Mouse (Mus musculus): ENCODE measurements at regions not wholly inside any gene's neighbourhood (a gene's known extent, or its start where the extent isn't known, plus 50 kb on each side); places are given as distances from the start of the nearest gene placed in this dataset.

DNA sequence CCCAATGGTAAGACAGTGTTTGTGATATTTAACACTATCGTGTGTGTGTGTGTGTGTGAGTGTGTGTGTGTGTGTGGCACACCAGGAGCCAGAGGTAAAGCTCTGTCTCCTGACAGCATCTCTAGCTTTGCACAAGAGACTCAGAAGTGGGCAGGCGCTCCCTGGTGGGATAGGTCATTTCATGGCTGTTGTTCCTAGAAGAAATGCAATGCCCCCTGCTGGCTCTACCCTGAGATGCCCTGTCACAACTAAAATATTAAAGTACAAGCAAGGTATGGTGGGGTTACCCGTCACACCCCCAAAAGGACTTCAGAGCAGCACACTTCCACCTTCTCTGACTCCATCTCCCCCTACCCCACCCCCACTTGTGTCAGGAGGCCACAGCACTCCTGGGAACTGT is 207.2 kb downstream of the Rpap3 start:
- Histone ChIP-seq H3K4me1 (replicated peaks) (0 out of 2 replicates have a peak, but pooled peaks cover 3% of the 10 kb centered on the region), H3K9ac (no peak overlapping the region), H3K27ac (replicated peaks) (no peak overlapping the region), H3K4me2 (no peak overlapping the region), H3K36me3 (no peaks in the 10 kb centered on the region), H3K27me3 (no peaks in the 10 kb centered on the region), H3K9me3 (no peaks in the 10 kb centered on the region), H3K4me3 (no peak overlapping the region)
- 89% methylated on average over 3 of the region's 3 CpGs for WGBS
- no peak for ATAC-seq (ENCODE audit: low FRiP score, low read depth)

- Histone ChIP-seq H3K36me3 (no peaks in the 10 kb centered on the region), H3K27ac (replicated peaks) (no peak overlapping the region), H3K4me3 (no peak overlapping the region), H3K4me1 (replicated peaks) (no peaks in the 10 kb centered on the region), H3K9ac (no peak overlapping the region), H3K4me2 (no peak overlapping the region), H3K27me3 (no peaks in the 10 kb centered on the region), H3K9me3 (no peaks in the 10 kb centered on the region)
- WGBS = 93% methylated on average over 3 of the region's 3 CpGs
- ATAC-seq (ENCODE audit: low FRiP score, low read depth) = no peak
These were observed 209.6 kb downstream of the Rpap3 start for GRCm38 (mm10) chr15:97496026-97496425.

DNA sequence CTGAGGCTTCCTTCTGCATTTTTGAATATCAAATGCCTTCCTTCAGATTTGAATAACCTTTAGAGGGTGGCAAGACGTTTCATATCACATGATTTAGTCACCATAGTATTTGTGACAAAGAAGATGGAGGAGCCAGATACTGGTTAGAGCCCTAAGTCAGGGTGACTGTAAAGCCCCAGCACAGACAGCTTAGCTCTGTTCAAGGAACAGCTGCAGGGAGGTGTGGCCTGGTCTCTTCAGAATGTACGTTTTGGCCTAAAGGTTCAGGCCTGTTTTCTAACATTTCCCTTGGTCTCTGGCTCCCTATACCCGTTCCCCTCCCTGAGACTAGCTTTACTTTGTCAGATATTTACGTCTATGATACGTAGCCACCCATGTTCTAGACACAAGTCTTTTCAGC is 212.3 kb downstream of the Rpap3 start:
- 89% methylated on average over 5 of the region's 5 CpGs for WGBS
- no peaks in the 10 kb centered on the region for H3K4me1 ChIP-seq (replicated peaks)
- no peak overlapping the region for H3K27ac ChIP-seq (replicated peaks)
- no peak overlapping the region for H3K4me3 ChIP-seq
- no peaks in the 10 kb centered on the region for H3K36me3 ChIP-seq
- H3K27me3 ChIP-seq = no peaks in the 10 kb centered on the region
- no peak overlapping the region for H3K9ac ChIP-seq
- no peaks in the 10 kb centered on the region for H3K9me3 ChIP-seq
- ATAC-seq (ENCODE audit: low FRiP score, low read depth) = no peak
- no peak overlapping the region for H3K4me2 ChIP-seq

- H3K4me2 ChIP-seq = no peak overlapping the region
- H3K36me3 ChIP-seq = no peaks in the 10 kb centered on the region
- no peak overlapping the region for H3K4me3 ChIP-seq
- H3K27me3 ChIP-seq = no peaks in the 10 kb centered on the region
- ATAC-seq (ENCODE audit: low FRiP score, low read depth) = no peak
- H3K9ac ChIP-seq = no peak overlapping the region
- 74% methylated on average over 7 of the region's 7 CpGs for WGBS
- H3K27ac ChIP-seq (replicated peaks) = no peak overlapping the region
- no peaks in the 10 kb centered on the region for H3K9me3 ChIP-seq
- H3K4me1 ChIP-seq (replicated peaks) = no peaks in the 10 kb centered on the region
These were observed 213.8 kb downstream of the Rpap3 start for GRCm38 (mm10) chr15:97491796-97492195.

- ATAC-seq (ENCODE audit: low FRiP score, low read depth) = no peak
- no peak overlapping the region for H3K4me3 ChIP-seq
- WGBS = 95% methylated on average over 2 of the region's 2 CpGs
- no peak overlapping the region for H3K4me2 ChIP-seq
- no peaks in the 10 kb centered on the region for H3K9me3 ChIP-seq
- no peak overlapping the region for H3K27ac ChIP-seq (replicated peaks)
- H3K36me3 ChIP-seq = no peaks in the 10 kb centered on the region
- no peaks in the 10 kb centered on the region for H3K27me3 ChIP-seq
- no peaks in the 10 kb centered on the region for H3K4me1 ChIP-seq (replicated peaks)
- no peak overlapping the region for H3K9ac ChIP-seq
These were observed 218.2 kb downstream of the Rpap3 start for GRCm38 (mm10) chr15:97487425-97487824.

- H3K4me1 ChIP-seq (replicated peaks) = no peaks in the 10 kb centered on the region
- no peaks in the 10 kb centered on the region for H3K27me3 ChIP-seq
- 87% methylated on average over 15 of the region's 15 CpGs for whole genome bisulfite sequencing
- H3K27ac ChIP-seq (replicated peaks) = no peak overlapping the region
- H3K36me3 ChIP-seq = no peaks in the 10 kb centered on the region
- H3K4me3 ChIP-seq = no peak overlapping the region
- H3K9ac ChIP-seq = no peak overlapping the region
- ATAC-seq (ENCODE audit: low FRiP score, low read depth) = no peak
- H3K9me3 ChIP-seq = no peaks in the 10 kb centered on the region
- H3K4me2 ChIP-seq = no peak overlapping the region
These were observed 225.1 kb upstream of the Amigo2 start for GRCm38 (mm10) chr15:97471986-97472779.

DNA sequence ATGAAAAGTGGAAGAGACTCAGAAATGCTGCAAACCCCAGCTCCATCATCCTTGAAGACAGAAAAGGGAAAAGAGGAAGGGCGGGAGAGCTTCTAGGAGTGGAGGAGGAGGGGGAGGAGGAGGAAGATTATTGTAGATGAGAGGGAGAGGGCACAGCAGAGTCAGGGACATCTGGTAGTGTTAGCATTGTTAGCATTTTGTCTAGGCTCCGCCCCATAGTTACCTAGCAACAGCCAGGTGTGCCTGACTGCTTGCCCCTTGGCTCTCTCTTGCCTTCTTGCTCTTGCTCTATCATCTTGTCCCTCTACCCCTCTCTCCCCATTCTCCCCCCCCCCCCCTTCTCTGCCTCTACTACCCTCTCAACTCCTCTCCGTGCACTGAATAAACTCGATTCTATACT is 224.4 kb upstream of the Amigo2 start:
- H3K27me3 ChIP-seq = no peaks in the 10 kb centered on the region
- H3K27ac ChIP-seq (replicated peaks) = no peak overlapping the region
- no peak for ATAC-seq (ENCODE audit: low FRiP score, low read depth)
- H3K9me3 ChIP-seq = no peaks in the 10 kb centered on the region
- H3K4me2 ChIP-seq = no peak overlapping the region
- 87% methylated on average over 4 of the region's 4 CpGs for WGBS
- no peak overlapping the region for H3K9ac ChIP-seq
- H3K4me3 ChIP-seq = no peak overlapping the region
- no peaks in the 10 kb centered on the region for H3K4me1 ChIP-seq (replicated peaks)
- no peaks in the 10 kb centered on the region for H3K36me3 ChIP-seq

- Histone ChIP-seq H3K9ac (no peak overlapping the region), H3K27me3 (no peaks in the 10 kb centered on the region), H3K27ac (replicated peaks) (no peak overlapping the region), H3K9me3 (no peaks in the 10 kb centered on the region), H3K36me3 (no peaks in the 10 kb centered on the region), H3K4me3 (no peak overlapping the region), H3K4me2 (no peak overlapping the region), H3K4me1 (replicated peaks) (no peaks in the 10 kb centered on the region)
- 83% methylated on average over 19 of the region's 19 CpGs for WGBS
- ATAC-seq (ENCODE audit: low FRiP score, low read depth) = no peak
These were observed 222.7 kb upstream of the Amigo2 start for GRCm38 (mm10) chr15:97469684-97470344.

DNA sequence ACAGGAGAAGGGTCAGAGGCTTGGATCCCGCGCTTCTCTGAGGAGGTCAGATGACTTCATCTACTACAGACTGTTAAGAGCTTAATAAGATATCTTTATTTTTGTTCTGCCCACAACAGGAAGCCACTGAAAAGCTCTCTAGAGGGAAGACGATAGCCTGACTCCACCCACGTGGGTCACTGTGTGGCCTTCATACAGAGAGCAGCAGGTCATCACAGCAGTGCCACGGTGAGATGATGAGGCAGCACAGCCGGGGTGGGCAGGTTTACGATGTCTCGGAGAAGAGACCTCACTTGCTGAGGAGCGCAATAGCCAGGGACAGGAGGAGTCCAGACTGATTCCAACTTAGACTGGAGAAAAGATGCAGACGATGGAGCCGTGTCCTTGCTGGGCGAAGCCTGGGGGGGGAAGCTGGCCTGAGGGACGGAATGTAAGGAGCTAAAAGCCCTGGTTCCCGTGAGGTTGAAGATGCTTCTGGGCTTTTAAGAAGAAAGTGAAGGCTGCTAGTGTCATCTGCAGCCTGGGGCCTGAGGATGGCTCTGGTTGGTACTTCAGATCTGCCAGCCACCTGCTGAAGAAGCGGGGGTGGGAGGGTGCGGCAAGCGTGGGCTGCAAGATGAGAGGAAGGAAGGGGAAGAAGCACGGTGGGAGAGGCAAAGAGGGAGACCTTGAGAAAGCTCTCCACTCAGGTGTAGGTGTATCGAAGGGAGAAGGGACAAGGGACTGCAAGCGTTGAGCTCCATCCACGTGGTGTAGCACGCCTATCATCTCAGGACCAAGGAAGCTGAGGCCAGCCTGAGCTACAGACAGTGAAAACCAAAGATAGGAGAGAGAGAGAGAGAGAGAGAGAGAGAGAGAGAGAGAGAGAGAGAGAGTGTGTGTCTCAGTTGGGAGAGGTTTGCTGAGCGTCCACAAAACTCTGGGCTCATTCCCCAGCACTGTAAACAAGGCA is 221.9 kb upstream of the Amigo2 start:
- Histone ChIP-seq H3K4me3 (no peak overlapping the region), H3K27me3 (no peaks in the 10 kb centered on the region), H3K4me2 (no peak overlapping the region), H3K4me1 (replicated peaks) (no peaks in the 10 kb centered on the region), H3K9me3 (no peaks in the 10 kb centered on the region), H3K27ac (replicated peaks) (no peak overlapping the region), H3K36me3 (no peaks in the 10 kb centered on the region), H3K9ac (no peak overlapping the region)
- 81% methylated on average over 23 of the region's 23 CpGs for WGBS
- ATAC-seq (ENCODE audit: low FRiP score, low read depth) = no peak

DNA sequence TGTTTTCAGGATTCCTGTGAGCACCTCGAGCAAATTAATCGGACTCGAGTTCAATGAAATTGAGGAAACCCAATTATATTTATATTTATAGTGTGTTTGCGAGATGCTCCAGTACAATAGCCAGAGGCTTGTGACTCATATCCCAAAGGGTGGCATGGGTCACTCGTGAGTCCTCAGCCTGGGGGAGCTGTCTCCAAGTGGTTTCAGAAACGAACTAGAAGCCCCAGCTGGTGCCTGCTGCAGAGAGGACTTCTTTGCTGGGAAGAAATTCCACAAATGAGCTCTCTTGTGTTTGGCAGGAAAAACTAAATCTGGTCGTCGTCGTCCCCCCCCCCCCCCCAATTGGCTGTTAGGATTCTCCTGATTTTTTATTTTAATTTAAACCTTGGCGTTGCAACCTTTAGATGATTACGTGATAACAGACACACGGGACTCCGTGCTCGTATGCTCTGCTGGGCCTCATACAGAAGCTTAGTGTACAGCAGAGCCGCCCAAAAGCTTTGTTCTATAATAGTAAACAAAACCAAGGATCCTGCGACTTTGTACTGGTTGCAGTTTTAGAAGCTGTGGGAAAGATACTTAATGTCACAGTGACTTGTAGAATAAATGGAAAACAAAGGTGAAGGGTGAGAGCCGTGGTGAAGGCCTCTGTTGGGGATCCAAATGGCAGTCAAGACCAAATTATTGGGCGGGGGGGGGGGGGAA is 220.8 kb upstream of the Amigo2 start:
- WGBS = 76% methylated on average over 18 of the region's 18 CpGs
- Histone ChIP-seq H3K27ac (replicated peaks) (no peak overlapping the region), H3K9me3 (no peaks in the 10 kb centered on the region), H3K27me3 (no peaks in the 10 kb centered on the region), H3K4me2 (no peak overlapping the region), H3K9ac (no peak overlapping the region), H3K4me3 (no peak overlapping the region), H3K4me1 (replicated peaks) (no peaks in the 10 kb centered on the region), H3K36me3 (no peaks in the 10 kb centered on the region)
- no peak for ATAC-seq (ENCODE audit: low FRiP score, low read depth)

DNA sequence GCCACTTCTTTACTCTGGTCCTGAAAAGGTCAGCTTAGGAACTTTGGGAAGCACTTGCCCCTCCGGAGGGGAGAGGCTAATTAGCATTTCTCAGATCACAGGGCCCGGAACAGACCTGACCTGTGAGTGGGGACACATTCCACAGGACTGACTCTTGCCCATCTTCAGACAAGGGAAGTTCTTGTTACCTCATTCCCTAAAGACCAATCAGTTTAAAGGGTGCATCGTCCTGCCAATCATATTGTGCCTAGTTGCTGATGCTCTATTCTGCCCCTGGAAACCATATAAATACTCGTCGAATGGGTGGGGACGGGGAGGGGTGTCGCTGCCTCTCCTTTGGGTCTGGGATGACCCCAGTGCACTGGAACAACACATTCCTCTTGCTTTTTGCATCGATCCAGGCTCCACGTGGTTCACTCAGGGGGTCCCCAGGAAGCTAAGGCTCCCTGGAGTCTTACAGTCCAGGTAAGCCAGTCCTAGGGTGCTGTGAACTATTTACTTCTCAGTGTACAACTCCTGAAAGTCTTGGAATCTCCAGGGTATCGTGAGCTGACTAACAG is 219.9 kb upstream of the Amigo2 start:
- no peak for ATAC-seq (ENCODE audit: low FRiP score, low read depth)
- Histone ChIP-seq H3K4me3 (no peak overlapping the region), H3K9me3 (no peaks in the 10 kb centered on the region), H3K9ac (no peak overlapping the region), H3K4me2 (no peak overlapping the region), H3K4me1 (replicated peaks) (no peaks in the 10 kb centered on the region), H3K36me3 (no peaks in the 10 kb centered on the region), H3K27ac (replicated peaks) (no peak overlapping the region), H3K27me3 (no peaks in the 10 kb centered on the region)
- 84% methylated on average over 10 of the region's 10 CpGs for WGBS
